Mouse (Mus musculus): ENCODE measurements around the gene Olfr116. TPM values are rescaled to one million over a fixed set of nuclear protein-coding genes. Genes with fewer than 3 reads are reported as not detected.

Olfr116 gene
- not detected in 2 replicates for polyA plus RNA-seq (2012; ENCODE audit: low replicate concordance)

GRCm38 (mm10) chr17:37627009-37627408 lies at the start of gene Olfr116, which contains the start of gene Olfr115:
TSS of gene Olfr116 (minus strand) at chr17:37627199.
TSS of gene Olfr115 (minus strand) at chr17:37627109.

GRCm38 (mm10) chr17:37666688-37667087 lies 39.7 kb upstream of the Olfr116 start, which contains the start of gene Olfr118:
TSS of gene Olfr118 (plus strand) at chr17:37666988.

GRCm38 (mm10) chr17:37663682-37664081 lies 36.7 kb upstream of the Olfr116 start, which contains the start of gene Olfr117:
TSS of gene Olfr117 (minus strand) at chr17:37663782.

GRCm38 (mm10) chr17:37592643-37593042 lies 34.4 kb downstream of the Olfr116 start, which contains the start of gene Olfr114:
TSS of gene Olfr114 (minus strand) at chr17:37592743.

GRCm38 (mm10) chr17:37577563-37577962 lies 49.4 kb downstream of the Olfr116 start, which contains the start of gene Olfr113:
TSS of gene Olfr113 (minus strand) at chr17:37577663.

Other genes with a start within 250 kb of the Olfr116 start
- gene Olfr105-ps, start 248.2 kb downstream of the Olfr116 start, polyA plus RNA-seq (2012; ENCODE audit: low replicate concordance) = not detected in 2 replicates
- gene Olfr106-ps, start 236.8 kb downstream of the Olfr116 start, polyA plus RNA-seq (2012; ENCODE audit: low replicate concordance) = not detected in 2 replicates
- gene Olfr107, start 228.0 kb downstream of the Olfr116 start, polyA plus RNA-seq (2012; ENCODE audit: low replicate concordance) = not detected in 2 replicates
- gene Olfr108, start 181.7 kb downstream of the Olfr116 start, polyA plus RNA-seq (2012; ENCODE audit: low replicate concordance) = not detected in 2 replicates
- not detected in 2 replicates for gene Olfr109, start 168.3 kb downstream of the Olfr116 start, polyA plus RNA-seq (2012; ENCODE audit: low replicate concordance)
- gene H2-M2, start 143.6 kb downstream of the Olfr116 start, polyA plus RNA-seq (2012; ENCODE audit: low replicate concordance) = not detected in 2 replicates
- not detected in 2 replicates for gene Olfr110, start 134.7 kb downstream of the Olfr116 start, polyA plus RNA-seq (2012; ENCODE audit: low replicate concordance)
- not detected in 2 replicates for gene Olfr111, start 119.2 kb downstream of the Olfr116 start, polyA plus RNA-seq (2012; ENCODE audit: low replicate concordance)
- gene Olfr112, start 57.7 kb downstream of the Olfr116 start, polyA plus RNA-seq (2012; ENCODE audit: low replicate concordance) = not detected in 2 replicates
- gene Olfr113, start 49.5 kb downstream of the Olfr116 start, polyA plus RNA-seq (2012; ENCODE audit: low replicate concordance) = not detected in 2 replicates
- gene Olfr114, start 34.5 kb downstream of the Olfr116 start, polyA plus RNA-seq (2012; ENCODE audit: low replicate concordance) = 0.18 TPM in 1 of 2 replicates, not detected in the other
- gene Olfr115, start 90 bp downstream of the Olfr116 start, polyA plus RNA-seq (2012; ENCODE audit: low replicate concordance) = not detected in 2 replicates
- gene Olfr117, start 36.6 kb upstream of the Olfr116 start, polyA plus RNA-seq (2012; ENCODE audit: low replicate concordance) = not detected in 2 replicates
- gene Olfr118, start 39.8 kb upstream of the Olfr116 start, polyA plus RNA-seq (2012; ENCODE audit: low replicate concordance) = 0.19 TPM in 1 of 2 replicates, not detected in the other
- not detected in 2 replicates for gene Olfr119, start 69.4 kb upstream of the Olfr116 start, polyA plus RNA-seq (2012; ENCODE audit: low replicate concordance)
- gene Olfr120, start 94.6 kb upstream of the Olfr116 start, polyA plus RNA-seq (2012; ENCODE audit: low replicate concordance) = not detected in 2 replicates
- gene Olfr121, start 121.7 kb upstream of the Olfr116 start, polyA plus RNA-seq (2012; ENCODE audit: low replicate concordance) = not detected in 2 replicates
- not detected in 2 replicates for gene Olfr122, start 141.4 kb upstream of the Olfr116 start, polyA plus RNA-seq (2012; ENCODE audit: low replicate concordance)
- not detected in 2 replicates for gene Olfr123, start 166.3 kb upstream of the Olfr116 start, polyA plus RNA-seq (2012; ENCODE audit: low replicate concordance)
- gene Olfr124, start 172.7 kb upstream of the Olfr116 start, polyA plus RNA-seq (2012; ENCODE audit: low replicate concordance) = not detected in 2 replicates
- gene Olfr125, start 205.8 kb upstream of the Olfr116 start, polyA plus RNA-seq (2012; ENCODE audit: low replicate concordance) = not detected in 2 replicates
- gene Olfr126, start 220.3 kb upstream of the Olfr116 start, polyA plus RNA-seq (2012; ENCODE audit: low replicate concordance) = not detected in 2 replicates